In the genomic region with DNA sequence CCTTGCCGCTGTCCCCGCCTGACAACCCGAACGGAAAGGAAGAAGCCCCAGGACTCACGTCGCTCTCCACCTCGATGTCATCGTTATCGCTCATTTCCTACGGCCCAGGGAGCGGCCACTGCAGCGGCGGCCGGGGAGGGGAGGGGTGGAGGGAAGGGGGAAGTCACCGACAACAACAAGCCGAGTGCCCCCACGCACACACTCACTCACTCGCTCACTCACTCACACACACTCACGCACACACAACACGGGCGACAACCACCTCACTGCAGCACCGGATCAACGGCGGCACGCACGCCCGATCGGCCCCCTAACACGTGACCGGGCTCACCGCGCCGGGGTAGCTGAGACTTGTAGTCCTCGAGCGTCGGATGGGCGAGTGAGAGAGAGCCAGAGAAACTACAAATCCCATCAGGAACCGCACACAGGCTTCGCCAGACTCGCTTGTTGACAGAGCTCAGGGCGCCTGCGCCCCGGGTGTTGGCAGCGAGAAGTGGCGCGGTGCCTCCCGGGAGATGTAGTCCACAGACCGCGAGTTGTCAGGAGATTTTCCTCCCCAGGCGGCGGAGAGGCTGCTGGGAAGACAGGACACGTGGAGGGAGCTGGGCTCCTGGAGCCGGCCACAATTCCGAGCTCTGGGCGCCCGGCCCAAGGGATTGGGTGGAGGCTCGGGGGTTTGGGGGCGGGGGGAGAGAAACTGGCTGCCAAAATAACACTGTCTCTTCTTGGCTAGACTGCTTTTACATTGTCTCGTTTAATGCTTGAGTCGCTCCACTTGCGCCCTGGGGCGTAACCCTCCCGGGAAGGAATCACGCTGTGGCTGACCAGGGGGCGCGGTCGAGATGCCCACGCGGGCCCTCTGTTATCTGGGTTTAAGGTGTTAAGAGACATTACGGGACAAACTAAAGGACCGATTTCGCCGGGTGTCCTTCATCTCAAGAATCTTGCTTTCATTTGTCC, we compare ENCODE assay signal across 7 mouse cellular contexts. TPM values are rescaled to one million over a fixed set of nuclear protein-coding genes. Genes with fewer than 3 reads are reported as not detected.
DNase-seq lines count a peak whose midpoint lies in the region; ATAC-seq and TF ChIP-seq lines count a peak whose summit lies in the region.

A gene (minus strand): TSS at position 270 of the 960 bp plus-strand sequence.

- H3K27me3 ChIP-seq in embryonic facial prominence, embryonic 10.5 days (replicated peaks; ENCODE audit: low read depth, poor library complexity, severe bottlenecking): no peaks in the 10 kb centered on the region
- no peaks in the 10 kb centered on the region for H3K27me3 ChIP-seq in intestine, postnatal 0 days (replicated peaks; ENCODE audit: control insufficient read depth, insufficient read depth, low read length)
- no peaks in the 10 kb centered on the region for H3K27me3 ChIP-seq in midbrain, embryonic 12.5 days
- H3K27me3 ChIP-seq in small intestine, adult 2 months (ENCODE audit: control insufficient read depth, insufficient read depth, low read length): no peaks in the 10 kb centered on the region

- under 1% methylated on average over 73 of the region's 73 CpGs for WGBS in embryonic facial prominence, embryonic 10.5 days
- WGBS in intestine, postnatal 0 days: under 1% methylated on average over 72 of the region's 73 CpGs
- WGBS in midbrain, embryonic 12.5 days: under 1% methylated on average over 64 of the region's 73 CpGs
- under 1% methylated on average over 73 of the region's 73 CpGs for WGBS in small intestine, adult 2 months

- intact Hi-C loops in left cerebral cortex, postnatal 4 days (cut with DNase I): no loop called here

- no peak; the same call in 1 of the 2 replicates for TF ChIP-seq CTCF in intestine, postnatal 0 days (IDR thresholded peaks at IDR 0.05; ENCODE audit: low read depth)
- no peak for TF ChIP-seq CTCF in small intestine, adult 2 months (IDR thresholded peaks at IDR 0.05; ENCODE audit: extremely low read depth, insufficient read length, insufficient replicate concordance, low read depth, low read length)

- peaks cover 29% of the 10 kb centered on the region for H3K36me3 ChIP-seq in embryonic facial prominence, embryonic 10.5 days (replicated peaks)
- peaks cover 12% of the 10 kb centered on the region; the same call in 1 of the 2 replicates for H3K36me3 ChIP-seq in intestine, postnatal 0 days (ENCODE audit: control insufficient read depth, insufficient read depth)
- peaks cover 14% of the 10 kb centered on the region for H3K36me3 ChIP-seq in midbrain, embryonic 12.5 days
- peaks cover 18% of the 10 kb centered on the region for H3K36me3 ChIP-seq in small intestine, adult 2 months (ENCODE audit: control insufficient read depth, insufficient read depth, low read length)

- TF ChIP-seq POLR2A in small intestine, adult 2 months (IDR thresholded peaks at IDR 0.05; ENCODE audit: low read depth, low read length): peak; percentile 81

- peak within 1 kb of the TSS; percentile 87 for H3K27ac ChIP-seq in embryonic facial prominence, embryonic 10.5 days (replicated peaks)
- peak within 1 kb of the TSS; percentile 87 for H3K27ac ChIP-seq in intestine, postnatal 0 days (ENCODE audit: low read depth, low read length)
- peak within 1 kb of the TSS; percentile 55 for H3K27ac ChIP-seq in midbrain, embryonic 12.5 days (replicated peaks)
- peak within 1 kb of the TSS; percentile 82 for H3K27ac ChIP-seq in small intestine, adult 2 months (ENCODE audit: insufficient read depth, low read depth, low read length)

- peak within 1 kb of the TSS; percentile 96 for H3K4me3 ChIP-seq in embryonic facial prominence, embryonic 10.5 days
- H3K4me3 ChIP-seq in intestine, postnatal 0 days (ENCODE audit: low read depth, low read length): peak within 1 kb of the TSS; percentile 88
- H3K4me3 ChIP-seq in midbrain, embryonic 12.5 days: peak within 1 kb of the TSS; percentile 94
- peak within 1 kb of the TSS; percentile 98 for H3K4me3 ChIP-seq in small intestine, adult 2 months (ENCODE audit: low read depth, low read length)

- peak; percentile 99 for ATAC-seq in intestine, postnatal 0 days
- ATAC-seq in midbrain, embryonic 12.5 days (ENCODE audit: low FRiP score, low read depth): peak; percentile 99

- peaks cover 29% of the 10 kb centered on the region for H3K4me1 ChIP-seq in embryonic facial prominence, embryonic 10.5 days
- H3K4me1 ChIP-seq in intestine, postnatal 0 days (replicated peaks; ENCODE audit: control insufficient read depth, insufficient read depth, low read length): peaks cover 4% of the 10 kb centered on the region
- H3K4me1 ChIP-seq in midbrain, embryonic 12.5 days: peaks cover 13% of the 10 kb centered on the region
- H3K4me1 ChIP-seq in small intestine, adult 2 months (ENCODE audit: control insufficient read depth, insufficient read depth, insufficient read length, low read length): peaks cover 4% of the 10 kb centered on the region; the same call in 1 of the 2 replicates

- DNase-seq in adrenal gland, postnatal 10 days: peak; percentile 98
- peak; percentile 99 for DNase-seq in embryonic facial prominence, embryonic 10.5 days (ENCODE audit: low spot score)
- peak; percentile 95 for DNase-seq in gonadal fat pad, adult 2 months (ENCODE audit: low read depth)
- DNase-seq in left cerebral cortex, postnatal 4 days: peak; percentile 100

- H3K9ac ChIP-seq in intestine, postnatal 0 days (ENCODE audit: low read depth, low read length): peak within 1 kb of the TSS; percentile 95
- H3K9ac ChIP-seq in midbrain, embryonic 12.5 days (replicated peaks): peak within 1 kb of the TSS; percentile 90

- peak within 1 kb of the TSS; percentile 86 for H3K4me2 ChIP-seq in intestine, postnatal 0 days (replicated peaks; ENCODE audit: low read depth)
- peak within 1 kb of the TSS; percentile 94 for H3K4me2 ChIP-seq in midbrain, embryonic 12.5 days (replicated peaks)

- H3K9me3 ChIP-seq in embryonic facial prominence, embryonic 10.5 days: no peaks in the 10 kb centered on the region
- H3K9me3 ChIP-seq in intestine, postnatal 0 days (ENCODE audit: control insufficient read depth): no peaks in the 10 kb centered on the region
- no peaks in the 10 kb centered on the region for H3K9me3 ChIP-seq in midbrain, embryonic 12.5 days

RNA-seq across cellular contexts. Expression of the gene that starts here (rescaled TPM):
- total RNA-seq in adrenal gland, postnatal 10 days (2021): 10 to 100 TPM; 56.7 to 61.6 TPM
- polyA plus RNA-seq in embryonic facial prominence, embryonic 10.5 days (2016; fragmentation: Nextera tagmentation; extraction: Ambion mirVana): 9.8 and 13.1 TPM in 2 replicates
- 27.4 and 36.9 TPM in 2 replicates for polyA plus RNA-seq in gonadal fat pad, adult 2 months (2012; rRNA removed)
- 24.7 and 27.7 TPM in 2 replicates for polyA plus RNA-seq in intestine, postnatal 0 days (2015; fragmentation: Nextera tagmentation; extraction: Ambion mirVana)
- 10 to 100 TPM; 78.8 to 80.9 TPM for total RNA-seq in left cerebral cortex, postnatal 4 days (2021)
- 13.8 and 16.5 TPM in 2 replicates for polyA plus RNA-seq in midbrain, embryonic 12.5 days (2016; fragmentation: Nextera tagmentation; extraction: Ambion mirVana)
- polyA plus RNA-seq in small intestine, adult 2 months (2012; rRNA removed): 34.6 and 99.1 TPM in 2 replicates

Comparison
In these comparisons a context has a peak if more than half of its experiments do, and no peak if none do; other contexts are left out.
1. Peak in every context shown above with its lines: DNase-seq, ATAC-seq, H3K4me3 ChIP-seq and H3K27ac ChIP-seq.